Mouse (Mus musculus) left cerebral cortex, postnatal 36 days (tissue): ENCODE data around the gene Siglec1. TPM values are rescaled to one million over a fixed set of nuclear protein-coding genes. Genes with fewer than 3 reads are reported as not detected.
"Not testable (repeated sequence)": the region's sequence is repeated elsewhere in the genome, so short reads cannot be mapped to it uniquely, and the experiment has no call there.

Source experiments
- DNase-seq, 2 experiments: peaks; one replicate each; pipeline ENCODE4 v3.0.0; 2021 to 2022; ENCODE audit warnings: low spot score in 2 of 2, mixed read lengths in 1 of 2
- intact Hi-C: fragments of 180-260 bp; cut with DNase I; formaldehyde crosslinking; loops from one replicate; pipeline ENCODE4 v1.15.1; 2025
- total RNA-seq, 2 experiments: library from RNA; stranded (reverse); gene quantifications; 2 replicates each; pipeline ENCODE4 v1.2.3; 2021

Siglec1 gene
- total RNA-seq, 2 experiments from 2014 or later = 0.32 to 0.75 TPM

- no peak for DNase-seq
- intact Hi-C loops = no loop called here
These were observed 30.4 kb downstream of the Siglec1 start for GRCm38 (mm10) chr2:131056191-131056590.

DNA sequence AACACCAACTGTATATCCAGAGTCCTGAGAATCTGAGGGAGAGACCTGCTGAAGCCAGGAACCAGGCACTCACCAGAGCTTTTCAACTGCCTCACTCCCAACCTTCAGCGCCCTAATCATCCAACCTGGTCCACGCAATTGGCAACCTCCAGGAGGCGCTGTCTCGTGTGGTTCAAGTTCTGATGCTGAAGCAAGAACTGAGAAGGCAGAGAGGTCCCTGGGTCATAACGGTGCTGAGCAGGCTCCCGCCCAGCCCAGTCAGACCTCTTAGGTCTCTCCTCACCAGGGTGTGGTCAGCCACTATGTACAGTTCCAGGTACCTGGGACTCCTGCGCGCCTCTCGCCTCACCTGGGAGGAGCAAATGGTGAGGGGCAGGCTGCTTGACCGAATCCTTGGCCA lies 30.9 kb downstream of the Siglec1 start:
- DNase-seq = peak in 1 of 2 experiments; percentile 8
- intact Hi-C loops = no loop called here

DNA sequence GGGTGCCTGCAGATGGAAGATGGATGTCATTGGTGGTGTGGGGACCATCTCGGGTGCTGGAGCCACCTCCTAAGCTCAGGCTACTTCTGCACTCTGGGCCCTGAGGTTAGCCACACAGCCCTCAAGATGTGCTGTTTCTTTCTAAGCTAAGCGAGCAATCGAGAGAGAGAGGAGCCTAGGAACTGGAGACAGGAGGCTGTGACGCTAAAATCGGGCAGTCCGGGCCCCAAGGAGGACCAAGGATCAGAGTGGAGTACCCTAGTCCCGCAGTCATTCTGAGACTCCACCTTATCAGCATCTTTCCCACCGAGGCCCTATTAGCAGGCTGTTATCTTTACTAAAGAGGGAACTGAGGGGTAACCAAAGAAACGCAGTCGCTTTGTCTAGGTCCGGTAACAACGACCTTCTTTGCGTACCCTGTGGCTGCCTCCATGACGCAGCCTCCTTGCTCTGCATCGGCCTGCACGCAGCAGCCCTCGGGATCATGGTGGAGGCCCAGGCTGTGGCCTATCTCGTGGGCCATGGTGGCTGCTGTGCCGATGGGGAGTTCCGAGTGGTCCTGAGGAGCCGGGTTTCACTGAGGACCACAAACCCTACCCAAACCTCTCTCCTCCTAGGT lies 31.8 kb downstream of the Siglec1 start:
- DNase-seq = peak in 1 of 2 experiments; percentile 2
- intact Hi-C loops = no loop called here

- intact Hi-C loops = no loop called here
These were observed 32.5 kb downstream of the Siglec1 start for GRCm38 (mm10) chr2:131053851-131054645.

DNA sequence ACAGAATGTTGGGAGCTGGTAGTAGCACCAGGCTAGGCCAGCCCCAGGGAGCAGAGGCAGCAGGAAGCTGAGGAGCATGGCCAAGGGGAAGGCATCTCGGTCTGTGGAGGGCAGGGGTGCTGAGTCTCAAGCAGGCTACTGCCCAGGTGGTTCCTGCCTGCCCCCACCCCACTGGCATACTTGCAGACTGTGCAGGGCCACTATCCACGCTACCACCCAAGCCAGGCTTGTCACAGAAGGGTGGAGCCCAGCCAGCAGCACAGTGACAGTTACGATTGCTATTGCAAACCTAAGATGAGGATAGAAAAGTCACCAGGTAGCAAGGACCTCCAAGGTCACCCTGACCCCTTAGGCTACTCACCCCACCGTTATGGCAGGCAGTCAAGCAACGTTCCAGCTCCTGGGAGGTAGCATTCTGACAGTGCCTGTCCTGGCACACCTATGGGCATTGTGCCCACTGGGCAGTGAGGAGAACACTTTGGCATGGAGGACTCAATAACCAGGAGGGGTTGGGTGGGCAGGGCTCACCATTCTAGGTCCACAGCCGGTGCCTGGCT lies 33.6 kb downstream of the Siglec1 start:
- no peak for DNase-seq
- intact Hi-C loops = no loop called here

More at GRCm38 (mm10) chr2:131053851-131054645, 32.5 kb downstream of the Siglec1 start:
- no peak for DNase-seq

- intact Hi-C loops = no loop called here
These were observed 34.5 kb downstream of the Siglec1 start for GRCm38 (mm10) chr2:131052043-131052442.

DNA sequence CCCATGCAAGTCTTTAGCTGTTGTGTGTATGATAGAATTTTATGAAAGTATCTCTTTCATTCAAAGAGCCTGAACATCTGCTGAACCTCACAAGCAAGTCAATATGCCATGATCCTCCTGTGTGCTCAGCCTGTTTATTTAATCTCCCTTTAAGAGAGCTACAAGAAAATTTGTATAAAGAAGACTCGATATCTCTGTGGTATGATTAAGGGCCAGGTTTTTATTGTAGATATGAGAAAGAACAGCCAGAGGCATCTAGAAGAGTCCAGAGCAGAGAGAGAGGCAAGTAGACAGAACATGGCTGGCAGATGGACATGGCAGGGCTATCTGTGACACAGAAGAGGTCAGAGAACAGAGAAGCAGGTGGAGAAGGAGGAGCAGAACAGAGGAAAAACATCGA lies 40.5 kb downstream of the Siglec1 start:
- intact Hi-C loops = no loop called here
- no peak for DNase-seq

More at GRCm38 (mm10) chr2:131052043-131052442, 34.5 kb downstream of the Siglec1 start:
- no peak for DNase-seq

GRCm38 (mm10) chr2:131044989-131045720 lies 41.4 kb downstream of the Siglec1 start:
- intact Hi-C loops = no loop called here
- no peak for DNase-seq

GRCm38 (mm10) chr2:131044354-131044852 lies 42.2 kb downstream of the Siglec1 start:
- DNase-seq = no peak
- intact Hi-C loops = no loop called here

DNA sequence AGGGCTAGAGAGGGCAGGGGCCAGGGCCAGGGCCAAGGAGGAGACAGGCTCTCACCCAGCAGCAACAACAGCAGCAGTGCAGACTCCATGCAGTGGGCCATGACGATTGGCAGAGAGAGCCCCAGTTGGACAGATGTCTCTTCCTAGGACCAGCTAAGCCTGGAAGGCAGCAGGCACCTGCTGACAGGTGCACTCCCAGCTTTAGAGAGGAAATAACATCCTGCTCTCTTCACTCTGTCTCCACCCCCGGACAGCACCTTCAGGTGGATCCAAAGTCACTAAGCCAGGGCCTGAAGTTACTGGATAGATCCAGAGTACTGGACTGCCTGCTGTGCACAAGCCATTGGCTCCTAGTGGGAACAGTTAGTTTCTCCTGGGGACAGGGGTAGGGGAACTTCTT lies 43.6 kb downstream of the Siglec1 start, which contains the start of gene Gfra4:
TSS of gene Gfra4 (minus strand) at position 101 of the 400 bp plus-strand sequence.
- intact Hi-C loops = no loop called here

GRCm38 (mm10) chr2:131040854-131041825 lies 45.4 kb downstream of the Siglec1 start:
- intact Hi-C loops = no loop called here
- peak; percentile 83 to 93 for DNase-seq

More for the DNA sequence above, 43.6 kb downstream of the Siglec1 start, which contains the start of gene Gfra4:
- no peak for DNase-seq

DNA sequence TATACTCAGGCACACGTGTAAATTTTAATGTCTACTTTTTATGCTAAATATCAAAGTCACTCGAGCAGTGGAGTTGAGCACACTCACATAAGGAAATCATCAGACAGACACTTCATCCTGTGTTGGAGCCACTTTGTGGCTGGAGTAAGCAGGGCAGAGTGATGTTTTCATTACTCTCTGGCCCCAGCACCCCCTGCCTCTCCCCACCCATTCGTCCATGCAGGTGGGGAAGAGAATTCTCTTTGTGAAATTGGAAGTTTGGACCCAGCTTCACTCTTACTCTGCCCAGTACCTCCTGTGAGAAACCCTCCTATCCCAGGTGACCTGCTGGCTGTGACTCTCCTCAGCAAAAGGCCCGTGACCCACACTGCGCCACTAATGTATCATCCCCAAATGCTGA lies 47.9 kb downstream of the Siglec1 start:
- intact Hi-C loops = no loop called here
- no peak for DNase-seq

DNA sequence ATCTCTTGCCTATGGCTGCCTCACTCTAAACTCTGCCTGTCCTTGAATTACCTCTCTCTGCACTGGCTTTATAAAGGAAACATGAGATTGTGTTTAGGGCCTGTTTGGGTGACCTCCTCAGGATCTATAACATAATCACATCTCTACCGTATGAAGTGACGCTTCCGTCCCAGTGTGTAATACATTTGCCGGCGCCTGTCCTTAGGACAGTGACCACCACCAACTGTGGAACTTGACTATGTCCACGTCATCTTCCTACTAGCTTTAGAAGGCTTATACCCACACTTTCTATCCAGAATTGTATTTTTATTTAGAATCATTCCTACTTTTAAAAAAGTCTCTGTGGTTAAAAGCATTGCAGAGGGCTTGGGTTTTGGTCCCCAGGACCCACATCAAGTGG lies 48.4 kb downstream of the Siglec1 start:
- no peak for DNase-seq
- intact Hi-C loops = no loop called here

DNA sequence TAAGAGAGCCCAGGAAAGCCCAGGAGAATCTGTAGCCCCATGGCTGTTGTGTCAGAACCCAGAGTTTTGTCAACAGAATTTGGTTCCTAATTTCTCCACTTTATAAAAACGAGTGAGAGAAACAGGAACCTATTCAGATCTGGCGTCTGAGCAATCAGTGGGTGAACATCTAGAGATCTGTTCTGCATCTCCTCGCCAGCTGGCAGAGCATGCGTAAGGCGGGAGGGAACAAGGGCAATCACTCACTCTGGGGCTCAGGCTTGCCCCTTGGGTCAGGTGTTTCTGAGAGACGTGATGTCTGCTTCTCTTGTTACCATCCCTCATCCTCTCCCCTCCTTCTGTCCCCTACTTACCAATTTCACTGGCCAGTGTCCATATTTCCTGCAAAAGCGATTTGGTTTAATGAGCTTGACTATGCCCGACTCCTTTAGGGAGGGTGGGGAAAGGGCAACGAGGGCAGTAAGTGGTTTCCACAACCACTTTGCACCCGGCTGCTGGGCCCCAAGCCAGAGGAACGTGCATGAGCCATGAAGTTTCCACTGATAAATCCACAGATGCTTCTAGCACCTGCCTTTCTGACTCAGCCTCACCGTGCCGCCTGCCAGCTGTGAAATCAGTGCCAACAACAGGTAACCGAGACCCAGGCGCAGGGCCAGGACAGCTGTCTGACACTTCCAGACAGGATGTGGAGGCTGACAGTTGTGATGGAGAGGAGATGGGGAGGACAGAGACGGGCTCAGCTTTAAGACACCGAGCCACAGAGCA lies 49.2 kb downstream of the Siglec1 start:
- intact Hi-C loops = no loop called here
- DNase-seq = peak in 1 of 2 experiments; percentile 48

DNA sequence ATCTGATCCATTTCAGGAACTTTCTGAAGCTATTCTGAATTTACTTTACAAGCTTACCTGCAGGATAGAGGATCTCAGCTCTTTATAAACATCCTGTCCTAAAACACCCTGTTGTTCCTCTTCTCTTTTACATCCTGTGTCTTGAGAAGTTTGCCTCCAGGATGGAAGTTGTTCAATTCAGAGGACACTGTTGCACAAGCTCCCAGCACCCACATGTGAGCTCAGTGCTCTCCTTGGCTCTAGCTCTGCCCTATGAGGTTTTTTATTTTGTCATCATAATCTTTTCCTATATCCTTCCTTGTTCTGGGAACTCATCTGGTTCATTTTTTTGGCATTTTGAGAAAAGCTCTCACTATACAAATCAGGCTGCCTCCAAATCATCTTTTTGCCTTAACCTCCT lies 49.8 kb downstream of the Siglec1 start:
- intact Hi-C loops = no loop called here
- DNase-seq = no peak

- no peak for DNase-seq
- intact Hi-C loops = no loop called here
These were observed 50.2 kb downstream of the Siglec1 start for GRCm38 (mm10) chr2:131036343-131036742.

GRCm38 (mm10) chr2:131031406-131031805 lies 55.2 kb downstream of the Siglec1 start:
- intact Hi-C loops = not testable (repeated sequence)

GRCm38 (mm10) chr2:131030998-131031397 lies 55.6 kb downstream of the Siglec1 start:
- intact Hi-C loops = no loop called here
- DNase-seq = no peak

More at GRCm38 (mm10) chr2:131031406-131031805, 55.2 kb downstream of the Siglec1 start:
- DNase-seq = not testable (repeated sequence)
